Mouse (Mus musculus): ENCODE measurements around the gene Nckipsd.

The Nckipsd gene

DNA sequence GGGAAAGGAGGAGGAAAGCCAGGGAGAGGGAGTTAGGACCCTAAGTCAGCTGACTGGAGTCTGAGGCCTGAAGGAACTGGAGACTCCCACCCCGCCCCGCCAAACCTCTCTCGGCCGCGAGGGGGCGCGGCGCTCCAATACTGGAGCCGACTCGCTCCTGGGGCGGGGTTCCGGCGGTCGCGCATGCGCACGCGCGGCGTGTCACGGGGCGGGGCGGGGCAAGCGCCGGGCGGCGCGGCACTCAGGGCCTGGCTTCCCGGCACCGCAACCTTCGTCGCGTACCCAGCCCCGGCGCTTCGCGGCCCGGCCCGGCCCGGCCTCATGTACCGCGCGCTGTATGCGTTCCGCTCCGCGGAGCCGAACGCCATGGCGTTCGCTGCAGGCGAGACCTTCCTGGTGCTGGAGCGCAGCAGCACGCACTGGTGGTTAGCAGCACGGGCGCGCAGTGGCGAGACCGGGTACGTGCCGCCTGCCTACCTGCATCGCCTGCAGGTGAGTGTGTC lies at the start of gene Nckipsd:
Gene Nckipsd (plus strand): TSS at position 206 of the 503 bp plus-strand sequence.
- DNase-seq = peak; percentile 98

DNA sequence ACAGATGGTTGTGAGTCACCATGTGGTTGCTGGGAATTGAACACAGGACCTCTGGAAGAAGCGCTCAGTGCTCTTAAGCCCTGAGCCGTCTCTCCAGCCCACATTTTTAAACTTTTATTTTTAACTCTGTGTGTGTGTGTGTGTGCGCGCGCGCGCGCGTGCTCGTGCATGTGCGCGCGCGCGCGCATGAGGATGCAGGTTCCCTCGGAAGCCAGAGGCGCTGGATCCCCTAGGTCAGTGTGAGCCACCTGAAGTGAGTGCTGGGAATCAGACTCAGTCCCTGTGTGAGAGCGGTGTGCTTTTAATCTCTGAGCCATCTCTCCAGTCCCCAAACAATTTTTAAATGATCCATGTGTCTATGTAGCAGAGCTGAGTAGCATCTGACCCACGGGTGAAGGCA lies 49.0 kb upstream of the Nckipsd start:
- no peak for DNase-seq

- peak; percentile 73 for DNase-seq
These were observed 48.4 kb upstream of the Nckipsd start for GRCm38 (mm10) chr9:108759805-108760204.

DNA sequence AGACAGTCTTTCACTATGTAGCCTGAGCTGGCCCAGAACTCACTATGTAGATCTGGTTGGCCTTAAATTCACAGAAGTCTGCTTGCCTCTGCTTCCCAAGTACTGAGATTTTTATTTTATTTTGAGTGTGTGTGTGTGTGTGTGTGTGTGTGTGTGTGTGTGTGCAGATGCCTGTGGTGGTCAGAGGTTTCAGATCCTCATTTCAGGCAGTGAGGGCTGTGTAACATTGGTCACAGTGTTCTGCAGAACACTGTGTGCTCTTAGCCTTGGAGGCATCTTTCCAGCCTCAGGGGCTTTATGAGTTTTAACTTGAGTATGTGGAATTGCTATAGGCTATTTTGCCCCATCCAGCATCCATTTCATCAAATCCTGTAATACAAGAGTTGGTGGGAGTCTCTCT lies 46.6 kb upstream of the Nckipsd start:
- DNase-seq = no peak

DNA sequence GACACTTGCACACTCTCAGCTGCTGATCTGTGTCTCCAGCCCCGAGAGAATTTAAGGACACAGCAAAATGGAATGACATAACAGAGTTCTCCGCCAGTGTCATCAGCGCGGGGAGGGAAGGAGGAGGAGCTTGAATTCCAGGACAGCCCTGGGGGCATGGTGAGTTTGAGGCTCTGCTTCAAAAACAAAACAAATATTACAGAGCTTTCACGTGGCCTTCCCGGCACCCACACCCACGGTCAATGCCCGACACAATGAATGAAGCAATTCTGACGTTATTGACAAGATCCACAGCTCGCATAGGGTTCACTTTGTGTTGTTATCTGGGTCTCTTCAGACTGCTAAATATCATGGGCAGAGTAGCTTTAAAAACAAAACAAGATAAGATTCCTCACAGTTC lies 43.2 kb upstream of the Nckipsd start:
- no peak for DNase-seq

- DNase-seq = peak; percentile 48
These were observed 31.6 kb upstream of the Nckipsd start for GRCm38 (mm10) chr9:108776614-108777013.

GRCm38 (mm10) chr9:108777276-108777675 lies 30.9 kb upstream of the Nckipsd start:
- no peak for DNase-seq

GRCm38 (mm10) chr9:108780959-108781358 lies 27.2 kb upstream of the Nckipsd start:
- DNase-seq = no peak

DNA sequence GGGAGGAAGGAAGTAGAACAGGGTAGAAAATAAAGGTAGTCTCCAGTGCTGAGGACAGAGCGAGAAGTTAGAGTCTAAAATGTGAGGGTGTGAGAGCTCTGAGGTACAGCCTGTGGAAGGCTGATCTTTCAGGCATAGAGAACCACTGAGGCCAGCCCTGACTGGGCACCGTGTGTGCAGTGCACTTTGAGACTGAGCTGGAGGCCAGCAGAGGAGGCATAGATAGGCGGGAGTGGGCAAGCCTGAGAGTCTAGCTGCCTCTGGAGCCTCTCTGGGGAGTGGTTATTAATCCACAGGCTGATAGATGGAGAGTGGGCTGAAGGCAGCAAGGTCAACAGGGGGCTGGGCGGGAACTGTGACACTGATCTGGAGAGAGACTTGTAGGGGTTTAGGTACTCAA lies 26.3 kb upstream of the Nckipsd start:
- no peak for DNase-seq

- no peak for DNase-seq
These were observed 25.2 kb upstream of the Nckipsd start for GRCm38 (mm10) chr9:108782836-108783547.

- DNase-seq = peak; percentile 97
These were observed 24.4 kb upstream of the Nckipsd start, which contains the start of gene Ip6k2 for GRCm38 (mm10) chr9:108783548-108784463. TSS of gene Ip6k2 (plus strand) at chr9:108783796.

DNA sequence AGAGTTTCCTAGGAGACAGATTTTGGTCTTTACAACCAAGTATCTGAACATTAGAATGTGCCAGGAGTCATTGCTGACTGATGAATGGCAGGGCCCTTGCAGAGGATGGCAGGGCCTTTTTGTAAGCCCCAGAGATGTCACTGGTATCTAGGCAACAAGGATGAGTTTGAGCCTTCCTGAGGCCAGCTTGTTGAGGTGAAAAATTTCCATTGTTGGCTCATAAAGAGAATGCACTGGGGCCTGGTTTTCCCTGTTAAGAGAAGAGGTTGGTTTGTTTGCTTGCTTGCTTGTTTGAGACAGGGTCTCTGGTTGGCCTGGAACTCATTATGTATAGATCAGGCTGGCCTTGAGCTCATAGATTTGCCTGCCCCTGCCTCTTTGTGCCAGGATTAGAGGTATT lies 22.8 kb upstream of the Nckipsd start:
- no peak for DNase-seq

- no peak for DNase-seq
These were observed 21.7 kb upstream of the Nckipsd start for GRCm38 (mm10) chr9:108786494-108786893.

GRCm38 (mm10) chr9:108787080-108787479 lies 21.1 kb upstream of the Nckipsd start:
- no peak for DNase-seq

GRCm38 (mm10) chr9:108788713-108789112 lies 19.5 kb upstream of the Nckipsd start:
- DNase-seq = no peak

- no peak for DNase-seq
These were observed 15.9 kb upstream of the Nckipsd start for GRCm38 (mm10) chr9:108792307-108792706.

DNA sequence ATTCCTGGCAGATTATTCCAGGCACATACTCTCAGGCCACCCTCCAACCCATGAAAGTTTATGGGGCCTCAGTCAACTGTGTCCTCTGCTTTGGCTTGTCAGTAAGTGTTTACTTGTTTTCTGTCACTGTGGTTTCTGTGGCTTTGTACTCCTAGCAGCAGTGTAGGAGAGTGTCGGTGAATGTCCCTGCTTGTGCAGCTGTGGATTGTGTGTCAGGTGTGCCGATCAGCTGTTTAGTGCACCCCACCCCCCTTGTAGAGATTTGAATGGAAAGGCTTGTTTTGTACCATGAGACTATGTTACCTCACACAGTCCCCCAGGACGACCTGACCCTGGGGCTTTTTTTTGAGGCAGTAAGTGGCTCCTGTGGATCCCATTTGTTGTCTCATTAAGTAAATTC lies 15.4 kb upstream of the Nckipsd start:
- no peak for DNase-seq

GRCm38 (mm10) chr9:108795281-108795680 lies 12.9 kb upstream of the Nckipsd start:
- no peak for DNase-seq

DNA sequence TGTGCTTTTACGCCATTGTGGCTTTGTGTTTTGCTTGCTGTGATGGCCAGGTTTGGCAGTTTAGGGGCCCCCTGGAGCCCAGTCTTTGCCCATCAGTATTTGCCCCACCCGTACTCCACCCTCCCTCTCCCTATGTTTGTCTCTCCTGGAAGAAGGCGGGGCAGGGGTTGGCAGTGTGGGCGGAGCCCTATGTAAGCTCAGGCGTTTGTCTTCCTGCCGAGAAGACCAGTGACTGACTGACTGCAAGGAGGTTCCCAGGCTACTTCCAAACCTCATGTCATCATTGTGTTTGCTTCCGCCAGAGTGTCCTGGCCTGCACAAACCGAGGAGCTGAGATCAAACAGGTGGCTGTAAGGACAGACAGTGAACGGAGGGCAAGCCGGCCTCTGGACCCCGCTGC lies 12.4 kb upstream of the Nckipsd start:
- DNase-seq = peak; percentile 93

- no peak for DNase-seq
These were observed 11.7 kb upstream of the Nckipsd start for GRCm38 (mm10) chr9:108796351-108796981.

- no peak for DNase-seq
These were observed 10.7 kb upstream of the Nckipsd start for GRCm38 (mm10) chr9:108797477-108797876.

DNA sequence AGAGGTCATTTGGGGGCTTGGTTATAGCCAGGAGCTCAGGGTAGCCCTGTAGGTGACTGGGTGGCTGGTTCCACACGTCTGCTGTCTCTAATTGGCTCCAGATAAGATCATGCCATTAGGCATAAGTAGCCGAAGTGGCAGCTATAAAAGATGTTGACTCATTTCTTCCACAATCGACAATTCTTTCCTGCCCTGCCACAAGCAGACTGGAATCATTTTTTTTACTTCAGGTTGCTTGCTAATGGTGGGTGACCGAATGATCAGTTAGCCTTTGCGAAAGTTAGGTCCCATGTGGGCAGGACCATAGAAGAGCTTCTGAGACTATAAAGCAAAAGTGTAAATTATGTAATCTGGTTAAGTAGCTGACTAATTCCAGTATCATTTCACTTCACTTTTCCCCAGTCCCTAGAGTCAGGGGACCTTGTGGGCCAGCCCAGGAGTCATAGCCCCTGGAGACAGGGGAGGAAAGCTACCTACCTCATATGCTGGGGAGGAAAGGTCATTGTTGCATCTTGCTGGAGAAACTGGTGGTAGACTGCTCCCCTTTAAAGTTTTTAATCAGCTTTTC lies 9.6 kb upstream of the Nckipsd start:
- DNase-seq = no peak

DNA sequence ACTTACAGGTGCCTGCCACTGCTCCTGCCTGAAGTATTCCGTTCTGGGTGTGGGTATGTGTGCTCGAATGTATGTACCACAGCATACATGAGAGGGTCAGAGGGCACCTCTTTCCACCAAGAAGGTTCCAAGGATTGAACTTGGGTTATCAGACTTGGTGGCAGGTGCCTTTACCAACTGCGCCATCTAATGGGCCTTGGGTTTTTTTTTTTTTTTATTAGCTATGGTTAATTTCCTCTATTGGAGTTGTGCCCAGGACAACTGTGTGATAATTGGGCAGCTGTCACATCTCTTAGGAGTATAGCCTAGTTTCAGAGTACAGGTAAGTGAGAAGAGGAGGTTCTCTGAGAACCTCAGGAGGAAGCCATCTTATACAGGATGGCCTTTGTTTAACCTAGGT lies 8.6 kb upstream of the Nckipsd start:
- DNase-seq = no peak
